Mouse (Mus musculus) CD4-positive, CD25-positive, alpha-beta regulatory T cell, adult 9 weeks (primary cell): Measurements from ENCODE around the gene Mgarp. TPM values are rescaled to one million over a fixed set of nuclear protein-coding genes. Genes with fewer than 3 reads are reported as not detected.

Experiments used
- polyA plus RNA-seq: library from polyadenylated mRNA; unstranded; fragments of 100-300 nt; shearing (Covaris generic); gene quantifications from one replicate; pipeline ENCODE4 v1.2.1, GENCODE M21; 2017

The Mgarp gene
- polyA plus RNA-seq = 3.6 TPM

GRCm38 (mm10) chr3:51396219-51397068 is at the start of gene Mgarp:
Mgarp (minus strand) TSS chr3:51396738.

DNA sequence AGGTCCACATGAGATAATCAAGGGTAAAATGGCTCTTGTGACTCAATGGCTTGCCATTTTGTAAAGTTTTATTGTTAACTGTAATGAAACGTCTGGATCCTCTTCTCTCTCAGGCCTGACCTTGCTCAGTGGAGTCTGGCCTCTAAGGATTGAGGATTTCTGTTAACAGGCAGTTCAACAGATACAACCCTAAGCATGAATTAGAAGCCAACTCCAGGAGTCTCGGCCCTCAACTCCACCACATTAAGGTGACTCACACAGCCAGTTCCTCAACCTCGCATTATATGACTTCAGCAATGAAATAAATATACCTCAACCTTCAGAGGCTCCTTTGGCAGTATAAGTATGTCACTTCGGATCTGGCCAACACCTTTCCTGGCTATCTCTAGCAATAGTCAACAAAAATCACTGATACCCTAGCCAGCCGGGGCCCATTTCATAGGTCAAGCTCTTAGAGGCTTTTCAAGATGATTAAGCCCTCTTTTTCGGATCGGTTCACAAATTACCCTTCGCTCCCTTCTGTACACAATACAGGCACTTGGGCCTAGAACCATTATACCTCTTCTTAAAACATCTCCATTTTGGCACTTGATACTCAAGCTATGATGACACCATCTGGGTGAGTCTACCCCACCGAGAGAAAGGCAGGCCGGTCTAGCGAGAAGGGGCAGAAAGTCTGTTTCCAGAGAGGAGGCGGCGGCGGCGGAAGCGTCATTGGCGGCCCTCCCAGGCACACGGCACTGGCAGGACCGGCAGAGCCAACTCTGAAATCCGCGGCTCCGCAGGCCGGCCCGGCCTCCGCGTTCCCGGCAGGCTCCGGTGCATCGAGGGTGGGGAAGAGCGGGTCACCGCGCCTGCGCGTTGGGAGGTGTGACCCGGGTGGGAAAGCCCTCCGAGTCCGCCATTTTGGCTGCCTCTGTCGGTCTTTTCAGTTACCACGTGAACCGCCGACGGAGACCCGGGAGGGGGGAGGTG is 18.8 kb upstream of the Mgarp start, which contains the start of gene Naa15:
Gene Naa15 (plus strand): TSS at position 51 of the 975 bp plus-strand sequence.

GRCm38 (mm10) chr3:51408561-51409183 is 12.1 kb upstream of the Mgarp start, which contains the start of gene Ndufc1:
Ndufc1 (minus strand) TSS chr3:51408988.

DNA sequence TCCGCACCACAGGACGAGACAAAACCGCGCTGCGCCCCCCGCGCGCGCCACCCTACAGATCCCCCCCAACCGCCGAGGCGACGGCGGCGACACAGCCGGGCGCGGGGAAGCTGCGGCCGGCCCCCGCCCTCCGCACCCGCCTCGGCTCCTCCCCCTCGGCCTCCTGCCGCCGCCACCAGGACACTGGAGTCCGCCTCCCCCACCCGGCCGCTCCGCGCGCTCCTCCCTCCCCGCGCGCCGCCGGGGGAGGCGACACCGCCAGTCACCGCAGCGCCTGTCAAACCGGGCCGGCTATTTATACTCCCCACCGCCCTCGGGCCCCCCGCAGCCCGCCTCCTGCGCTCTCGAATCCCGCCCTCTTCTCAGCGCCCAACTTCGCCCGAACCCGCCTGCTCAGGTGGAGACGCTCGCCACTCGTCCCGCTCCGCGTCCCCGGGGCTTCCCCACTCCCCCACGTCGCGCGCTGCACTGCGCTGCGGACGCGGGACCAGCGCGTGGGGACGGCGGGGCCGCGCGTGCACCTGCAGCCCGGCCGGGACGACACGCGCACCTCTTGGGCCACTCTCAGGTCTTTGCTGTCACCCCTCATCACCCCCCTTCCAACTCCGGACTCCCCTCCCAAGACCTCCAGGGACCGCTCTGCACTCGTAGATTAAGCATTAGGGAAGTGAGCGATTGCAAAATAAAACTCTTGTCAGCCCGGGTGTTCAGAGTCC is 55.8 kb downstream of the Mgarp start, which contains the start of gene Elf2:
Gene Elf2 (minus strand): TSS at position 112 of the 716 bp plus-strand sequence.

Other genes with a start within 250 kb of the Mgarp start
- gene Noct, start 172.3 kb downstream of the Mgarp start, polyA plus RNA-seq = 2.5 TPM
- 85.8 TPM for gene Elf2, start 56.1 kb downstream of the Mgarp start, polyA plus RNA-seq
- 242 TPM for gene Ndufc1, start 12.2 kb upstream of the Mgarp start, polyA plus RNA-seq
- gene Naa15, start 18.4 kb upstream of the Mgarp start, polyA plus RNA-seq = 43.3 TPM
- 24.6 TPM for gene Rab33b, start 87.2 kb upstream of the Mgarp start, polyA plus RNA-seq
- gene Setd7, start 164.1 kb upstream of the Mgarp start, polyA plus RNA-seq = 11.2 TPM